Mouse (Mus musculus): ENCODE results near the gene Endod1.

Gene Endod1

DNA sequence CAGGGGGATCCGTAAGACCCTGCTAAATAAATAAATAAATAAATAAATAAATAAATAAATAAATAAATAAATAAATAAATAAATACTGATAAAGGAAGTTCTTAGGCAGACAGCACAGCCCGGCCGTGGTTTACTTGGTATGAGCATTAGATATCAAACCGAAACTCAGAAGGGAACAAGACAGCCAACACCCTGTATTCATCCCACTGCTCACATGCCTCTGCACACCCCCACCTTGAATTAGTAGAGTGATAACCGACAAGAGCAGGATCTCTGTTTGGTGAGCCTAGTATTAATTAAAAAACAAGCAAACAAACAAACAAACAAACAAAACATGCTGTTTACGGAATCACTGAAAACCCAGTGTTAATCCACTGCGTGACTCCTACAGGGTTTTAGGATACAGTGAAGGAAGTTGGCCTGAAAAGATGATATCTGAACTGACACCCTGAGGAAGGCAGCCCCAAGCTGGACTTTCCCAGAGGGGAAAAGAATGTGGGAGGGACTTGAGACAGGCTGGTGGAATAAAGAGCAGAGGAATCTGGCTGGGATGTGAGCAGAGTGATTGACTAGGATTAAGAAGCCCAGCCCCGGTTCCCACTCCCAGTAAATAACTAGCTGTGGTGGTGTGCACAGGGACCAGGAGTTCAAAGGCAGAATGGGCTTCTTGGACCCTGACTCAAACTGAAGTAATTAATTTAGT is at the start of gene Endod1:
Endod1 (minus strand) TSS at position 155 of the 703 bp plus-strand sequence.
- peak; percentile 77 for DNase-seq

DNA sequence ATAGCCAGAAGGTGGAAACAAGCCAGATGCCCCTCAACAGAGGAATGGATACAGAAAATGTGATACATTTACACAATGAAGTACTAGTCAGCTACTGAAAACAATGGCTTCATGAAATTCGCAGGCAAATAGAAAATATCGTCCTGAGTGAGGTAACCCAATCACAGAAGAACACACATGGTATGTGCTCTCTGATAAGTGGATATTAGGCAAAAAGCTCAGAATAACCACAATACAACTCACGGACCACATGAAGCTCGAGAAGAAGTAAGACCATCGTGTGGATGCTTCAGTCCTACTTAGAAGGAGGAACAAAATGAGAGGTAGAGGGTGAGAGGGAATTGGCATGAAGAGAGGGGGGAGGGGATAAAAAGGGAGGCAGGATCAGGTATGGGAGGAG is 27.8 kb upstream of the Endod1 start:
- DNase-seq: no peak

DNA sequence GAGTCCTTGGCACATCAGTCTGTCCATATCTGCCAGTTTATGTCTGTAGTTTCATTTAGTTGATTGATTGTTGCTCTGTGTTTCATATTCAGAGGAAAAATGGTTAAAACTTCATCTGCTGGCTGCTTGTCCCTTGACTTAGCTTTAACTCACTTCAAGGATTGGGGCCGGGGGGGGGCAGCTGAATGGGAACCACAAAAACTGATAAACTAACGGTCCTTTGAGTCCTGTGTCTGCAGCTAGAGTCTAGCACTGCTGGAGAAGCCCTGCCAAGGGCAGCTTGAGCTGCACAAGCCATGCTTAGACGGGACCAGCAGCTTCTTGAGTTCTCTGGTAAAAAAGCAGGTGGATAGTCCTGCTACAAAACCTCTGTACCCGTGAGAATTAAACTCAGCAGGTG is 26.7 kb upstream of the Endod1 start:
- DNase-seq: no peak

DNA sequence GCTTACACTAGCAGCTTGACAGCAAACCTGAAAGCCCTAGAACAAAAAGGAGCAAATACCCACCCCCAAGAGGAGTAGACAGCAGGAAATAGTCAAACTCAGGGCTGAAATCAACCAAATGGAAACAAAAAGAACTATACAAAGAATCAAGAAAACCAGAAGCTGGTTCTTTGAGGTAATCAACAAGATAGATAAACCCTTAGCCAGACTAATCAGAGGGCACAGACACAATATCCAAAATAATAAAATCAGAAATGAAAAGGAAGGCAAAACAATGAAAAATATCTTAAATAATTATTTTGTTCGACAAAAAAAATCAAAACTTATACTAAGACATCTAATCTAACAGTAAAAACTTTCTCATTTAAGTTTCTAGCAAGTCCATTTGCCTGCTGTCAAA is 24.7 kb upstream of the Endod1 start:
- DNase-seq: no peak

DNA sequence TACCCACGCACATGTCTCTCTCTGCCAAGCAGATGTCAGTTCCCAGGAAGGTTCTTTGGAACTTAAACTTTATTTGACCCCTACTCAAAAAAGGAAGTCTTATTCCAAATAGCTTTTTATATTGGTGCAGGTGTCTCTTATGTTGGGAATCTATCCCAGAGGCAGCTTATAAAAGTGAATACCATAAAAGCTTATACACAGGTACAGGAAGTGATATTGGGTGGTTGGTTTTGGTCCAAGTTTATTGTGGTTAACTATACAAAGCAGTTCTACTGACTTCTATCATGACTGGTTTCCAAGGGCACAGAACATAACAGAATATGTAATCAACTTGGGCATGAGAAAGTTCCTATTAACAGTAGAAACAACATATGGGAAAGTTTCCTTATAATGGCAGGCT is 20.8 kb upstream of the Endod1 start:
- no peak for DNase-seq

DNA sequence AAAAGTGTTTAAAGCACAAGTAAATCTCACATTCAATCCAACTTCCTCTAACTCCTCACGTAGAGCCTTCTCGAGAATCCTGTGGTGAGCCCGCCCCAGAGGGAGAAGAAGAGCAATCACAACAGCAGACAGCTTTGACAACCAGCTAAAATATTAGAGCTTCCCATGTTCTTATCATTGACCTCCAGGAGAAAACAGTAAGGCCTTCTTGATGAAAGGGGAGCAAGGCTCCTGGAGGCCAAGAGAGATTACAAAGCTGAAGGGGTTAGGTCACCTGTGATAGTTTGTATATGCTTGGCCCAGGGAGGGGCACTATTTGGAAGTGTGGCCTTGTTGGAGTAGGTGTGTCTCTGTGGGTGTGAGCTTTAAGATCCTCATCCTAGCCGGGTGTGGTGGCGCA is 19.1 kb upstream of the Endod1 start:
- DNase-seq: no peak

DNA sequence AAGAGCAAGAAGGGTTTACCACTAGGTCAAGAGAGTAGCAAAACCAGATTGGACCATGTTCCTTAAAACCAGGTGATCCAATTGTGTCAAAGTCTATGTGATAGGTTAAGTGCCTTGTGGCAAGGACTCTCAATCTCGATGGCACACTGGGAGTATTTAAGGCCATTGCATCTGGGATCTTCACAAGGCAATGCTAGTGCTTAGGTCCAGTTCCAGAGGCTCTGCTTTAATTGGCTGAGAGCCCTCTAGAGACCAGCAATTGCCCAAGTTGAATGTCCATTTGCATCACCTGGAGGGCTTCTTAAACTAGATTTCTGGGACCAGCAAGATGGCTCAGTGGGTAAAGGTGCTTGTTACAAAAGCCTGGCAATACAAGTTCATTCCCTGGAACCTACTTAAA is 17.6 kb upstream of the Endod1 start:
- DNase-seq: no peak

DNA sequence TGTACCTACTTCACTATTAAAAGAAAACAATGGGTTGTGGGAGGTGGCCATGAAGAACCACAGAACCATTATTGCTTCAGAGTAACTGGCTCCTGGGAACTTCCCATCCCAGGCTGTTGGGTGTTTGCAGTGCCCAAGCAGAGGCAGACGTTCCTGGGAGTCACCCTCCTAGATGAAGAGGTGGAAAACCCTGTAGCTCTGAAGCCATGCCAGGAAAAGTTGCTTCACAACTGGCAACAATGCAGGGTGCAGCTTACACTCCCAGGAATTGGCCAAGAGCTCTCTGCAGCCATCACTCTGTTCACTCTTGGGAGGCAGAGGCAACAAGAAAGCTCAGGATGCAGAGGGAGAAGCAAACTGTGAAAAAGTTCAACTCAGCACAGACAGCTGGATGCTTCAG is 16.8 kb upstream of the Endod1 start:
- no peak for DNase-seq

DNA sequence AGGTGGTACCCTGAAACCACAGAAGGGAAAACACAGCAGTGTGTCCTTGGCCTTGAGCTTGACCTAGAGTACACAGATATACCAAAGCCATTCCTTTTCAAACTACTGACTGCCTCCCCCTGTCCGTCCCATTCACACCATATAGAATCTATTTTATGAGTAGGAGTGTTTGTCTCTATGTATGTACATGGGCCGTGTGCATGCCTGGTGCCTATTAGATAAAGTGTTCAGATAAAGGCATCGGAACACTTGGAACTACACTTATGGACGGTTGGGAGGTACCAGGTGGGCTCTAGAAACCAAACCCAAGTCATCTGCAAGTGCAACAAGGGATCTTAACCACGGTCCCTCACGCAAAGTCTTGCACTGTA is 16.1 kb upstream of the Endod1 start:
- no peak for DNase-seq

DNA sequence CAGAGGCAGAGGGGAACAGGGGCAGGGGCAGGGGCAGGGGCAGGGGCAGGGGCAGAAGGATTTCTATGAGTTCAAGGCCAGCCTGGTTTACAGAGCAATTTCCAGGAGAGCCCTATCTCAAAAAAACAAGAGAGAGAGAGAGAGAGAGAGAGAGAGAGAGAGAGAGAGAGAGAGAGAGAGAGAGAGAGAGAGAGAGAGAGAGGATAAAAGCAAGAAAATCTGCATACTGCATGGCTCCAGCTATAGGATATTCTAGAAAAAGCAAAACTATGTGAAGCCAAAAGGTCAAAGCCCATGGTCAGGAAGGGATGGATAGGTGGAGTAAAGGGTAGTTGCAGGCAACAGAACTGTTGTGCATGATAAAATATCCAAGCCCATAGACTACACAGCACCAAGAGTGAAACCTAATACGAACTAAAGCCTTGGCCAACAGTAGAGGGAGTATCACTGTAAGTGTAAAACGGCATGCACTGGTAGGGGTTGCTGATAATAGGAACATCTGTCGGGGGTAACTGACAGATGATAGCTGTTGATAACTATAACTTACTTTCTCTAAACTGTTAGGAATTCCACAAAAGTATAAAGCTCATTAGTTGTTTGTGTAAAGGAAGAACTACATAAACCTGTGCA is 15.6 kb upstream of the Endod1 start:
- DNase-seq: no peak

DNA sequence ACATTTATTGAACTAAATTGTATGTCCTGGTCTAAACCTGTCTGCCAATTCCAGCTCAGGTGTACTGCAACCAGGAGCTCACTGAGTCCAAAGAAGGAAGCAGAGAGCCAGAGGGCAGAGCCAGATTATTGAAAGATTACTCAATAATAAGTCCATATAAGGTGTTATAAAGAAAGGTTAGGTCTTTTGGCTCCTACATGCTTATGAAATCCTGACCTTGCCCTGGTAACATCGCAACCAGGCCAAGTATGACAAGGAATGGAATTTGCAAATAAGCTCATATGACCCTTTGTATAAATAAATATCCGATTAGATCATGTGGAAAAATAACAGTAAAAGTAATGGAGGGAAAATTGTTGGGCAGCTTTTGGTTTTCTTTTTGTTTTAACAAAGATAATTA is 14.8 kb upstream of the Endod1 start:
- no peak for DNase-seq

DNA sequence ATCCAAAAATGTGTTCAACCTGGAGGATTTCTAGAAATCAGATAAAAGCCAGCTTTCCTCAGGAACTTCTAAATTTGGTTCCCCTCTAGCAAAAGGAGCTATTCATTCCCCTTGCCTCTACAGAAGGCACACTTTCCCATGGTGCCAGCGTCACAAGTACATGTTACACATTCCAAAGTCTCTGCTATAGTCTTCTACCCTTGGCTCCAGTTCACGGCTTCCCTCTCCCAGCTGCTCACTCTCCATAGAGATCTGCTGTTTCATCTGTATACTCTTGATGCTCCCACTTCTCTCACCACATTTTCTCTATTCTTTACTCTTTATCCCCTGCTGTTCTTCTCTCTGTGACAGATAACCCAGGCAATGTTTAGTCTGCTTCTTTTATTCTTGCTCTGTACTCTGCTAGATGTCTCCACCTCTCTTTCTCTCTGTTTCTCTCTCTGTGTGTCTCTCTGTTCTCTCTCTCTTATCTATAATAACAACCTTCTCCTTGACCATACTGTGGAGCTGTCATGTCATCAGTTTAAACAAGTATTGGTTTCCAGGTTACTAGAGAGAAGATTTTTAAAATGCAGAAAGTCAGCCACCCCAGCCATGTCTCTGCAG is 13.8 kb upstream of the Endod1 start:
- no peak for DNase-seq

DNA sequence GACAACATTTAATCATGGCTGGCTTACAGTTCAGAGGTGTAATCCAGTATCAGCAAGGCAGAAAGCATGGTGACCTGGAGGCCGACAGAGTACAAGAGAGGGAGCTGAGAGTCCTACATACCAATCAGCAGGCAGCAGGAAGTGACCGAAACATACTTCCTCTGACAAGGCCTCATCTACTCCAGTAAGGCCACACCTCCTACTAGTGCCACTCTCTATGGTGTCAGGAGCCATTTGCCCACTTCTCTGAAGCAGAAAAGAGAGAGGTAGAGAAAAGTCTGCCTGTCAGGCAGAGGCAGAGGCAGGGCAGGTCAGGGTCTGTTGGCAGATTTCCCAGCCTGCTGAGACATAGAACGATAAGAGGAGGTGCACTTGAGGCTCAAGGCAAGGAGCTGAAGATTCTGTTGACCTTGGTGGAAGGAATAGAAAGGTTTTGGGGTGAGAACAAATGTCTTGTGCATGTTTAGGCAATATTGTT is 10.6 kb upstream of the Endod1 start:
- DNase-seq: peak; percentile 26

DNA sequence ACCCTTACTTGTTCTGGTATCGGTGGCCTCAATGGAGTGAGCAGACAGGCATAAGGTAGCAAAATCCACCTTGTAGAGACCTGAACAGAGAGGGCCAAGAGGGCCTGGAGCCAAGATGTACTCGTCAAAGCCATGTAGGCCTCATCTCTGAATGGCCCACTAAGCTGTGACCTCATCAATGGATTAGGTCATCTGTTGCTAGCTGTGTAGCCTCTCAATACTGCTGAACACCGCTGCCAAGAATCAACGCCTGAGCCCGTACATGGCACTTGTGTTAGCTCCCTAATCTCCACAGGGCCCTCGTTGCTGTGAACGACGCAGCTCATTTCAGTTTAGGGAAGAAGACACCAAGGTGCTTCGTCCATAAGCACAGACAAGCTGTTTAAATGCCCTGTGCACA is 10.0 kb upstream of the Endod1 start:
- DNase-seq: peak; percentile 42

DNA sequence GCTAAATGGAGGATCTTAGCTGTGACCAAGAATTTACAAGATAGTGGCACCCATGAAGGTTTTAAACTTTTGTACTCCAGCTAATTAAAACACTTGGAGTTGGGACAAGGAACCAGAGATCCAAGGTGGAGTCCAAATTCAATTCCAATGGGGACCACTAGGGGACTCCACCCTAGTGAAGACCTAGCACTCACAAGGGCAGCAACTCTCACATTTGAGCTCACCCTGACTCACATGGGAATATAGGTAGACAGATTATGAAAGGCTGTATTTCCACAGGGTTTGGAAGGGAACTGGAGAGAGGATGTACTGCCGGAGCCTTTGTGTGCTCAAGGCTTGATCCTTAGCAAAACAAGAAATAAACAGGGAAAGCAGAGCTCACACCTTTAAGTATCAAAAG is 9.0 kb upstream of the Endod1 start:
- peak; percentile 72 for DNase-seq

DNA sequence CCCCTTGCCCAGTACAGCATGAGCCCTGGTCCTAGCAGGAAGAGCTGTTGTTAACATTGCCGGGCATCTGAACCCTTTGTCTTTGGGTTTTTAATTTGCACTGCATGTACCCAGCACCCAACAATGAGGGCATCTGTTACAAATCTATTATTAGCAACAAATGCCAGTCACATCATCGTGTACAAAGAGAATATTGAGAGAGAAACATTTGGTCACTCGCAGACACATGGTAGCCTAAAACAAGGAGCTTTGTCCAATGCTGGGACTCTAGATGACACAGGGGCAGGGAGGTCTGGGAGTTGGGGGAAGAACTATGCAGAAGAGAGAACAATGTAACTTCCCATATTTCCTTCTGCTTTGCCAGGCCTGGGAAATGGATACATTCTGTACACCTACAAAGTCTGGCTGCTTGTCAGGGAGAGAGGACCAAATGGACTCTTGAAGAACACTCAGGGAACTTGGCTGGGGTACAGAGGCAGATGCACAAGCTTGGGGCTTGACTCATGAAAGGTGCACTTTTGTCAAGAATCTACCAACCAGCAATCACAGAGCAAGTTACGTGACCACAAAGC is 7.8 kb upstream of the Endod1 start:
- peak; percentile 92 for DNase-seq

DNA sequence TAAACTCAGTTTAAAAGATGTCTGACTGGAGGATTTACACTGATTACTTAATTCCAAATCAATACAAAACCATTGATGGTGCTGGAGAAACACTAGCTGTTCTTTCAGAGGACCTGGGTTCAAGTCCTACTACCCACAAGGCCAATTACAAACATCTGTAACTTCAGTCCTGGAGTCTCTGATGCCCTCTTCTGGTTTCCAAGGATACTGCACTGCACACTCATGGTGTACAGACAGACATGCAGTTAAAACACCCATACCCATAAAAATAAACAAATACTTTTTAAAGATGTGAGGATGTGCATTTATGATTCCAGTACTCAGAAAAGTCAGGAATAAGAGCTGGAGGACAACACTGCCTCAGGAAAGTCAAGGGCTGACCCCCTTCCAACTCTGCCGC is 6.7 kb upstream of the Endod1 start:
- DNase-seq: no peak

DNA sequence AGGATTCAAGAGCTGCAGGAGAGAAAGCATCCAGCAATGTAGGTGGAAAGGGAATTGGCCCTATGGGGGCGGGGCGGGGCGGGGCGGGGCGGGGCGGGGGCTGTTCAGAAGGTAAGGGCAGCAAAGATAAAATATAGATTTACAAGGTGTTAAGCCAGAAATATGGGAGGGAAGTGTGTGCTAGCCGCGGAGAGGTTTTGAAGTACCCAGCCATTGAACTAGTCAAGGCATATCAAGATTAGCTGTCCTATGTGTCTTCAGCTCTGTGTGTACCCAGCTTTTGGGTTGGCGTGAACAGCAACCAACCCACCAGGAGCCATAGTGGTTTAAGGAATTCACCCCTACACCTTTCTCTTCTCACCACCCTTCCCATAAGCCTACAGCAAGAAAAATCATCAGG is 5.5 kb upstream of the Endod1 start:
- no peak for DNase-seq

DNA sequence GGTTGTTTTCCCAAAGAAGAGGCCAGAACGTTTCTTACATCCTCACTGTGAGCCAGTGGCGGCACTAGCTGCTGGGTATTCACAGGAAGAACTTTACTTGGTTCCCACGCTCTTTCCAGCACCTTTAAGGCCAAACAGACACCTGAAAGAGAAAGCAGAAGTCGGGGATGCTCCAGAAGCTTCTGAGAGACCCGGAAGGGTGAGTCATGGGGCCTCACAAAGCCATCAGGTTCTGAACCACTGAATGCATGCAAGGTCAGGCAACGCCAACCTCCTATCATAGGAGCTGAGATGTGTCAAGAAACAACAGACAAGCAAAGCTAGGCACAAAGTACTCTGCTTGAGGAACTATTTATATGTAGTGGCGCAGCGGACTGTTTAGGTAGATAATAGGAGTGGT is 4.4 kb upstream of the Endod1 start:
- DNase-seq: no peak

DNA sequence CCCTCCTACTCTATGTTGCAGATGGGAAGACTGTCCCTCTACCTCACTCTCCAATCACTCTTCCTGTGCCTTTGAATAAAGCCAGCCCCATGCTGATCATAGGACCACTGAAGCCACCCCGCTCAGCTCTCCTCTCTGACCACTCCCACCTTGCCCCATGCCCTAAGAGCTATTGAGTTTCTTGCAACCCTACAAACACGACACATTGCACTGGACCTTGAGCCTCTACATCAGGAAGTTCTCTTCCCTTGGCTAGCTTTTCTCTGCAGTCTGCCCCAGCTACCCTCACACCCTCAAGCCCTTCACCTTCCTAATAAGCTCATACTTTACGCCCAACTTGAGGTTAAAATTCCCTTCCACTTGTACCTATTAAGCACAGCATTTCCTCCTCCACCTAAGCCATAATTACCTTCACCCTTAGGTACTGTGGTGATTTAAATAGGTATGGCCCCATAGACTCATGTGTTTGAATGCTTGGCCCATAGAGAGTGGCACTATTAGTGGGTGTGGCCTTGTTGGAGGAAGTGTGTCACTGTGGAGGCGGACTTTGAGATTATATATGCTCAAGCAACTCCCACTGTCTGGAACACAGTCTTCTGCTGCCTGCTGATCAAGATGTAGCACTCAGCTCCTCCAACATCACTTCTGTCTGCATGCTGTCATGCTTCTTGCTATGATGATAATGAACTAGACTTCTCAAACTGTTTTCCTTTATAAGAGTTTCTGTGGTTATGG is 2.0 kb upstream of the Endod1 start:
- no peak for DNase-seq

DNA sequence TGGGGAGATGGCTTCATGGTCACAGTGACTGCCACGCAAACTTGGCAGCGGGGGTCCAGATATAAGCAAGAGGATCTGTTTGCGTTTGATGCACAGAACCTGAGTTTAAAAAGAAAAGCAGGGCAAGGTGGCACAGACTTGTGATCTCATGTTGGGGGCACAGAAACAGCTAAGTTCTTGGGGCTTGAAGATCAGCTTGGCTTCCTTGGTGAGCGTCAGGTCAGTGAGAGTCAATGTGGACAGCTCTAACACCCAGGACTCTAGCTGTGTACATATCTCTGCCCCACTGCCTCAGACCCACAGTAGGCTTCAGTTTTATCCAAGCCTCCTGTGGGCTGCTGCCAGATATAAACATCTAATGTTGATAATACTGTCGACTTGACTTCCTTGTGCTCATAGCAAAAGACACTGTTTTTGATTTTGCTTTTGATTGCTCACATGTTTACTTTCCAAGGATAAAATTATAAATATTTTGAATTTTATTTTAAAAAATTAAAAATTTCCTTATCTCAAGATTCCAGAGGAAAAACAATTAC is 1.0 kb upstream of the Endod1 start:
- DNase-seq: no peak

DNA sequence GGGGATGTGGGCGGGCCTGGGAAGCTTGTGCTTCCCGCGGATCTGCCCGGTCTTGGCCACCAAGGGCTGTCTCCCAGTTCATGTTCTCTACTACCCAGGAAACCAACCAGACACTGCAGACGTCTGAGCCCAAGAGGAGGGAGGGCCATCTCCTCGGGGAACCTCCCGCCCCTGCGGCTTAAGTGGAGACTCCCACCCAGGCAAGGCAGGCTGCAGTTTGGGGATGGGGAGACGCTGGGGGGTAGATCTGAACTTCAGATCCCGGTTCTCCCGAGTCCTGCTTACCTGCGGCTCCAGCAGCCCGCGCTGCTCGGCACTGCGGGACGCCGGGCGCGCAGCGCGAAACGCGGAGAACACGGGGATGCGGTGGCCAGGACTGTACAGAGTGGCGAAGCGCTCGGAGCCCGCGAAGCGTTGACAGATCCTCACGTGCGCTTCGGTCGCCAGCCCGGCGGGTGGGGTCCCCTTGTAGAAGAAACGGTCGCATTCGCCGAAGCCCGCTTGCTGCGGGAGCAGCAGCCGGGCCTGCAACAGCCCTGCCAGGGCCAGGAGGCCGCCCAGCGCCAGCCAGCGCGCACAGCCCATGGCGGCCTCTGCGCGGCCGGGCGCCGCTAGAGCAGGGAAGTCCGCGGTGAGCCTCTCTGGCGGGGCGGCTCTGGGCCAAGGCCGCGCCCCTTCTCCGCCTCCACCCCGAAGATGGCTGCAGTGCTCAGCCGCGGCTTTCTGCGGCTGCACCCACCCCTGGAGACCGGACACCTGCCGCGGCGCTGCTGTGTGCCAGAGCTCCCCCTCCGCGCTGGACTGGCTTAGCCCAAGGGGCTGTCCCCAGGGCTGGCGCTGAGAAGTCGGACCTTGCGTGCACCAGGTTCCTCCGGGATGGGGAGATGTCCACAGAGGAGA is 671 bp downstream of the Endod1 start:
- peak; percentile 88 for DNase-seq

Data from cerebellum, adult 9-10 months (tissue).